9 mouse cellular contexts compared by ENCODE assay signal in genomic region chr9:40583554-40583953, GRCm38 (mm10). TPM values are rescaled to one million over a fixed set of nuclear protein-coding genes. Genes with fewer than 3 reads are reported as not detected.
DNase-seq lines count a peak whose midpoint lies in the region; ATAC-seq and TF ChIP-seq lines count a peak whose summit lies in the region.
"Had no signal": no experiment of that assay in that cellular context is flagged by ENCODE, and none has a peak within 500 bp of the region (broad histone marks: within the 10 kb centered on the region; RNA-seq: fewer than 3 reads in every experiment).

No protein-coding gene starts in this region.

- WGBS in liver, embryonic 14.5 days (ENCODE audit: insufficient replicate concordance) = 47% methylated on average over 11 of the region's 11 CpGs

- H3K4me2 ChIP-seq in liver, embryonic 14.5 days (ENCODE audit: low read depth) = no peak overlapping the region
- H3K4me2 ChIP-seq: embryonic facial prominence, embryonic 13.5 days had no signal

- peak; percentile 85 for TF ChIP-seq CTCF in cortical plate, adult 2 months (IDR thresholded peaks at IDR 0.05; ENCODE audit: extremely low read depth, insufficient read depth, low read length)
- TF ChIP-seq CTCF in liver, embryonic 14.5 days (IDR thresholded peaks at IDR 0.05; ENCODE audit: low read depth) = peak; percentile 81

- H3K9ac ChIP-seq in liver, embryonic 14.5 days (replicated peaks) = no peak overlapping the region
- H3K9ac ChIP-seq: embryonic facial prominence, embryonic 13.5 days had no signal

- ATAC-seq in activated CD4-positive, CD25-positive, alpha-beta regulatory T cell, adult 4 months = peak; percentile 49
- no peak for ATAC-seq in liver, embryonic 14.5 days (ENCODE audit: insufficient read depth)

- H3K36me3 ChIP-seq in liver, embryonic 14.5 days (replicated peaks; ENCODE audit: control insufficient read depth, insufficient read depth, low read depth) = no peaks in the 10 kb centered on the region
- H3K36me3 ChIP-seq: embryonic facial prominence, embryonic 13.5 days had no signal

- H3K4me3 ChIP-seq in cortical plate, adult 2 months (ENCODE audit: insufficient read depth, low read length) = no peak overlapping the region
- no peak overlapping the region for H3K4me3 ChIP-seq in liver, embryonic 14.5 days (ENCODE audit: insufficient read depth in 1 of 2, low read depth in 2 of 2, low read length in 2 of 2)
- H3K4me3 ChIP-seq: embryonic facial prominence, embryonic 13.5 days had no signal

- intact Hi-C loops in gastrocnemius, postnatal 36 days (cut with DNase I) = loop anchor here (2.0 to 5.0 kb wide), 2 partner anchors 101 to 169 kb away; no protein-coding TSS in a partner anchor

- H3K27me3 ChIP-seq in liver, embryonic 14.5 days (ENCODE audit: control insufficient read depth, insufficient read depth, low read length) = no peaks in the 10 kb centered on the region
- H3K27me3 ChIP-seq: embryonic facial prominence, embryonic 13.5 days had no signal

- no peak for TF ChIP-seq POLR2A in cortical plate, adult 2 months (IDR thresholded peaks at IDR 0.05; ENCODE audit: extremely low read depth, insufficient read depth, low read length)

- no peaks in the 10 kb centered on the region for H3K4me1 ChIP-seq in cortical plate, adult 2 months (ENCODE audit: control insufficient read depth, insufficient read depth, low read length)
- no peaks in the 10 kb centered on the region; a peak in 1 of 4 replicates for H3K4me1 ChIP-seq in liver, embryonic 14.5 days (replicated peaks; ENCODE audit: control insufficient read depth in 2 of 2, insufficient read depth in 2 of 2, low read length in 1 of 2)

- H3K27ac ChIP-seq in cortical plate, adult 2 months (ENCODE audit: insufficient read depth, low read length) = no peak overlapping the region
- H3K27ac ChIP-seq in liver, embryonic 14.5 days = no peak overlapping the region
- H3K27ac ChIP-seq: embryonic facial prominence, embryonic 13.5 days had no signal

- no peak for TF ChIP-seq EP300 in liver, embryonic 14.5 days (IDR thresholded peaks at IDR 0.05; ENCODE audit: low read depth)

- peak; percentile 63 for DNase-seq in 3T3-L1 (ENCODE audit: low read depth, low spot score)
- DNase-seq in gastrocnemius, postnatal 36 days = peak; percentile 56 to 79
- peak; percentile 80 for DNase-seq in kidney, postnatal 10 days
- DNase-seq in liver, embryonic 14.5 days (ENCODE audit: low read depth in 3 of 3, low spot score in 3 of 3) = no peak
- DNase-seq in ovary, postnatal 36 days (ENCODE audit: low spot score) = peak; percentile 80
- DNase-seq in thymus, postnatal 14 days = peak; percentile 57

- no peaks in the 10 kb centered on the region for H3K9me3 ChIP-seq in liver, embryonic 14.5 days (ENCODE audit: control insufficient read depth, low read length)
- H3K9me3 ChIP-seq: embryonic facial prominence, embryonic 13.5 days had no signal

RNA-seq across cellular contexts. Expression of gene Gramd1b, which starts 52.4 kb away (rescaled TPM):
- 10 to 100 TPM; 48.7 to 68.0 TPM for polyA plus RNA-seq in activated CD4-positive, CD25-positive, alpha-beta regulatory T cell, adult 4 months (2017; shearing (Covaris generic))
- 133 and 135 TPM in 2 replicates for polyA plus RNA-seq in cortical plate, adult 2 months (2012; rRNA removed)
- total RNA-seq in gastrocnemius, postnatal 36 days (2021) = 1 to 10 TPM; 6.6 to 8.8 TPM
- 1.0 TPM in 2 replicates for polyA plus RNA-seq in liver, embryonic 14.5 days (2012; rRNA removed)
- polyA plus RNA-seq in liver, embryonic 14.5 days (2014; fragmentation: Nextera tagmentation; extraction: Ambion mirVana) = 0.48 and 0.71 TPM in 2 replicates

Comparison
In these comparisons a context has a peak if more than half of its experiments do, and no peak if none do; other contexts are left out.
1. DNase-seq: peak in 3T3-L1 (single experiment), gastrocnemius, postnatal 36 days (2 of 2), kidney, postnatal 10 days (single experiment), ovary, postnatal 36 days (single experiment) and thymus, postnatal 14 days (single experiment); none in liver, embryonic 14.5 days (0 of 3).
2. RNA of gene Gramd1b, which starts 52.4 kb away (polyA plus RNA-seq): 133 to 135 TPM in cortical plate, adult 2 months and 48.7 to 68.0 TPM in activated CD4-positive, CD25-positive, alpha-beta regulatory T cell, adult 4 months; 0.48 to 1.0 TPM in liver, embryonic 14.5 days; every median in the first group is over 10 times any median in the second.